Mouse (Mus musculus): ENCODE data around the gene Ror1. TPM values are rescaled to one million over a fixed set of nuclear protein-coding genes. Genes with fewer than 3 reads are reported as not detected.

Gene Ror1
- polyA plus RNA-seq, 1 experiment from 2014 or later: 1.1 TPM

DNA sequence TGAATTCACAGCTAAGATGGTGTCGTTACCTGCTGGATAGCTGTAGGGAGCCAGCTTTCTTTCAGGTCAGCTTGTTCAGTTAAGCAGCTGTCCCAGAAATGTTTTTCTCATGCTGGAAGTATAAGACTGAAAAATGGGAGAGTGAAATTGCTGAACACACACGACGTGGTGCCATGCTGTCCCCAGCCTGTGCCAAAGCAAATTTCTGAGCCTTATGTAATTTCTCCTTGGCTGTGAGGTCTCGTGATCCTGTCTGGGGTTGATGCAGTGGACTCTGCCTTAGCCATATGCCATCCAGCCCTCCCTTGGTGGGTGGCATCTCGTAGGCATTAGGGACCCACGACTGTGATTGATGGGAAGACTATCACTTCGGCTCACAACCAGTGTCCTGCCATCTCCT is 180.9 kb downstream of the Ror1 start:
- WGBS: 88% methylated on average over 7 of the region's 7 CpGs

GRCm38 (mm10) chr4:100276970-100277369 is 181.4 kb downstream of the Ror1 start:
- ATAC-seq (no peak), DNase-seq (ENCODE audit: low spot score) (no peak)
- WGBS: 84% methylated on average over 1 of the region's 1 CpGs
- Histone ChIP-seq H3K4me3 (ENCODE audit: low read depth, low read length) (no peak overlapping the region), H3K9me3 (replicated peaks; ENCODE audit: control insufficient read depth, low read length) (no peaks in the 10 kb centered on the region), H3K27me3 (replicated peaks; ENCODE audit: control insufficient read depth, insufficient read depth, low read length) (no peaks in the 10 kb centered on the region), H3K27ac (ENCODE audit: low read depth, low read length) (no peak overlapping the region), H3K4me1 (ENCODE audit: control insufficient read depth, insufficient read depth, low read length) (no peaks in the 10 kb centered on the region), H3K4me2 (ENCODE audit: low read length) (no peak overlapping the region), H3K36me3 (ENCODE audit: control insufficient read depth, insufficient read depth, low read length) (no peaks in the 10 kb centered on the region), H3K9ac (ENCODE audit: low read length) (no peak overlapping the region)

More for the DNA sequence above, 180.9 kb downstream of the Ror1 start:
- H3K4me3 ChIP-seq (ENCODE audit: low read depth, low read length): no peak overlapping the region
- H3K36me3 ChIP-seq (ENCODE audit: control insufficient read depth, insufficient read depth, low read length): no peaks in the 10 kb centered on the region
- ATAC-seq (no peak), DNase-seq (ENCODE audit: low spot score) (no peak)
- no peaks in the 10 kb centered on the region for H3K4me1 ChIP-seq (ENCODE audit: control insufficient read depth, insufficient read depth, low read length)
- H3K9me3 ChIP-seq (replicated peaks; ENCODE audit: control insufficient read depth, low read length): no peaks in the 10 kb centered on the region
- no peak overlapping the region for H3K4me2 ChIP-seq (ENCODE audit: low read length)
- no peaks in the 10 kb centered on the region for H3K27me3 ChIP-seq (replicated peaks; ENCODE audit: control insufficient read depth, insufficient read depth, low read length)
- no peak overlapping the region for H3K27ac ChIP-seq (ENCODE audit: low read depth, low read length)
- no peak overlapping the region for H3K9ac ChIP-seq (ENCODE audit: low read length)

DNA sequence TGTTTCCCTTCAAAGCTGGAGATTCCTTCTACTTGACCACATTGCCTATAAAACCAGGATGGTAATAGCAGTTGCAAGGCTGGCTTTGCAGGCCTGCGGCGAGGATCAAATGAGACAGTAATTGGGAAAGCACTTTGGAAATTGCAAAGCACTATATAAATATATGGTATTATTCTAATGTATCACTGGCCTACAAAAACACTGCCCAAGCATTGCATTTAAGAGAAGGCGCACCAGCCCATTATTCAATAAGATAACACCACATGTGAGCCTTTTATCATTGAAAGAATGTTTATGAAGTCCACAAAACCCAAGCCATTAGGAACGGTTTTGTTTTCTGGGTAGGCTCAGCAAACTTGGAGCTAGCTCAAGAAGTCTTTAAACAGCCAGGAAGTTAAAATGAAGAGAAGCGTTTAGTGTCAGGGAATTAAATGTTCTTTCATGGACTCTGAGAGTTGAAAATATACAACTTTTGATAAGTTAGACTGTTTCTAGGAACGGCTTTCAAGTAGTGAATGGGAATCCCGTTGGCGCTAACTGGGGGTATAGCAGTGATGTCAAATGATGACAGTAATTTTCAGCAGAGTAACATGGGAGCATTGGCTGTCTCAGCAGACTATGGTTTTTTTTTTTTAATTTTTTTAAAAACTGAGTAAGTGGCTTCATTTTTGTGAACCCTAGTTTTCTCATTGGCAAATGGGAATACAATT is 187.7 kb downstream of the Ror1 start:
- WGBS: 90% methylated on average over 8 of the region's 8 CpGs
- no peak overlapping the region for H3K9ac ChIP-seq (ENCODE audit: low read length)
- H3K4me1 ChIP-seq (ENCODE audit: control insufficient read depth, insufficient read depth, low read length): no peaks in the 10 kb centered on the region
- no peaks in the 10 kb centered on the region for H3K9me3 ChIP-seq (replicated peaks; ENCODE audit: control insufficient read depth, low read length)
- H3K4me3 ChIP-seq (ENCODE audit: low read depth, low read length): no peak overlapping the region
- no peak for ATAC-seq
- no peaks in the 10 kb centered on the region for H3K36me3 ChIP-seq (ENCODE audit: control insufficient read depth, insufficient read depth, low read length)
- no peak overlapping the region for H3K4me2 ChIP-seq (ENCODE audit: low read length)
- no peak for DNase-seq (ENCODE audit: low spot score)
- H3K27ac ChIP-seq (ENCODE audit: low read depth, low read length): no peak overlapping the region
- no peaks in the 10 kb centered on the region for H3K27me3 ChIP-seq (replicated peaks; ENCODE audit: control insufficient read depth, insufficient read depth, low read length)

DNA sequence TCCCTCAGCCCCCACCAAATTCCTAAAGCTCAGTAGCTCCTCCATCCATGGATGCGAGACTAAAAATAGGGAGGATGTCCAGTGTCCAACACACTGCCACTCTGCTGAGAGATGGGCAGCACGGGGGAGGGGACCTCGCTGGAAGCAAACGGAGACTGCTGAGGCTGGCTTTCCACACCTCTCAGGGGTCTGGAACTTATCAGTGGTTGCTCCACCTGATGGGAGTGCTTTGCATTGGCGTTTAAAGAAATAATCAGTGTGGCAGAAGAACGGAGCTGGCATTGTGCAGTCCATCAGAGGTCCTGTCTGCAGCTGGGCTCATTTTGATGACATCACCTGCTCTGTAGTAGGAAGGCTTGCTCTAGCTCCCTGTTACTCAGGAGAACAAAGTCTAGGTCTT is 188.9 kb downstream of the Ror1 start:
- H3K36me3 ChIP-seq (ENCODE audit: control insufficient read depth, insufficient read depth, low read length): no peaks in the 10 kb centered on the region
- DNase-seq (ENCODE audit: low spot score): no peak
- no peak overlapping the region for H3K27ac ChIP-seq (ENCODE audit: low read depth, low read length)
- H3K27me3 ChIP-seq (replicated peaks; ENCODE audit: control insufficient read depth, insufficient read depth, low read length): no peaks in the 10 kb centered on the region
- H3K4me3 ChIP-seq (ENCODE audit: low read depth, low read length): no peak overlapping the region
- no peak for ATAC-seq
- H3K4me1 ChIP-seq (ENCODE audit: control insufficient read depth, insufficient read depth, low read length): no peaks in the 10 kb centered on the region
- 93% methylated on average over 6 of the region's 6 CpGs for WGBS
- no peaks in the 10 kb centered on the region for H3K9me3 ChIP-seq (replicated peaks; ENCODE audit: control insufficient read depth, low read length)
- no peak overlapping the region for H3K4me2 ChIP-seq (ENCODE audit: low read length)
- no peak overlapping the region for H3K9ac ChIP-seq (ENCODE audit: low read length)

DNA sequence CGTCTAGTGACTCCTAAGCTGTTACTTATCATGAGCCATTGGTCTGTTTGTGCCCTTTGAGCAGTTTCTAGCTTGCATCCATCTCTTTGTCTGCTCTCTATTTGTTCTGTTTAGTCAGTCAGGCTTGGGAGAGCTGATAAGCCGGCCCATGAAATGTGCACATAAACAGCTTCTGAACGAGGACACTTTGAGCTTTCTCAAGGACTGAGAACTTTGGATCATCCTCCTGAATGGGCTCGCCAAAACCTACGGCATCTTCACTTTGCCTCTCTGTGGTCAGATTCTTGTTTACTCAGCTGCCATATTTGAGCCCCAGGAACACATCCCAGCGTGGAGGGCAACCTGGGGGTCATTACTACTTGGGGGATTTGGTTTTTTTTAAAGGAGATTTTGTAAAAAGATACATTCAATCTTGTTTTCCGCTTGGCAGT is 190.5 kb downstream of the Ror1 start:
- Histone ChIP-seq H3K27ac (ENCODE audit: low read depth, low read length) (no peak overlapping the region), H3K9ac (ENCODE audit: low read length) (no peak overlapping the region), H3K9me3 (replicated peaks; ENCODE audit: control insufficient read depth, low read length) (no peaks in the 10 kb centered on the region), H3K4me2 (ENCODE audit: low read length) (no peak overlapping the region), H3K27me3 (replicated peaks; ENCODE audit: control insufficient read depth, insufficient read depth, low read length) (no peaks in the 10 kb centered on the region), H3K4me1 (ENCODE audit: control insufficient read depth, insufficient read depth, low read length) (no peaks in the 10 kb centered on the region), H3K36me3 (ENCODE audit: control insufficient read depth, insufficient read depth, low read length) (no peaks in the 10 kb centered on the region), H3K4me3 (ENCODE audit: low read depth, low read length) (no peak overlapping the region)
- DNase-seq (ENCODE audit: low spot score): no peak
- no peak for ATAC-seq
- 80% methylated on average over 7 of the region's 7 CpGs for WGBS

DNA sequence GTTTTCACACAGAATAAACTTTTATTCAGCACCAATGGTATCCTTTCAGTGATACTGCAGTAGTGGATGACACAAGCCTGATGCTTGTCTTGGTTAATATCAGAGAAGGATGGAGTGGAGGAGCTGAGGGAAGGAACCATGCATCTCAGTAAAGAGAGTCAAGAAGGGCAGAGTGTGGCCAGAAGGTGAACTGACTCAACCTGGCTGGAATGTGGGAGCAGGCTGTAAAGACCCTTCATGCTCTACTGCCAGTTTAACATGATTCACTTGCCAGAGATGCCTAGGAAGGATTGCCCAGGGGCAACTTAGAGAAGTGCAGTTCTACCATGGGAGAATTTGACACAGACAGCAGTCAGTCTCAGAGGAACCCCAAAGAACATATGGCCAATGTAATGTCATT is 191.2 kb downstream of the Ror1 start:
- Histone ChIP-seq H3K27ac (ENCODE audit: low read depth, low read length) (no peak overlapping the region), H3K9ac (ENCODE audit: low read length) (no peak overlapping the region), H3K4me1 (ENCODE audit: control insufficient read depth, insufficient read depth, low read length) (no peaks in the 10 kb centered on the region), H3K4me2 (ENCODE audit: low read length) (no peak overlapping the region), H3K9me3 (replicated peaks; ENCODE audit: control insufficient read depth, low read length) (no peaks in the 10 kb centered on the region), H3K36me3 (ENCODE audit: control insufficient read depth, insufficient read depth, low read length) (no peaks in the 10 kb centered on the region), H3K27me3 (replicated peaks; ENCODE audit: control insufficient read depth, insufficient read depth, low read length) (no peaks in the 10 kb centered on the region), H3K4me3 (ENCODE audit: low read depth, low read length) (no peak overlapping the region)
- ATAC-seq: no peak
- no peak for DNase-seq (ENCODE audit: low spot score)

DNA sequence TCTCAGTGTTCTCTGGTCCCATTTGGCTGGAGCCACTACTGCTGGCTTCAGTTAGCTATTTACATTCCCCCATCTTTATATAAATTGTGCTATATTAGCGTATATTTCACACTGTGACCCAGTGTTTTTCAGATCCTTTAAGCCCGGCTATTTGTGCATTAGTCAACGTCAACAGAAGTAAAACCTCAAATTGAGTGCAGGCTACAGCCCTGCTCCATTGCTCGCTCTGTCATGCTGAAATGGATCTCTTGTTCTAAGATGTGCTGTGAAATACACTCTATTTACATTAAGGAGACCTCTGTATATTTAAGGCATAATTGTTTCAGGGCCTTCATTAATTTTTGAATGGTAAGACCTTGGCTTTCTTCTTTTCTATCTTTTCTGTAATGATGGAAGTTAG is 192.2 kb downstream of the Ror1 start:
- Histone ChIP-seq H3K27me3 (replicated peaks; ENCODE audit: control insufficient read depth, insufficient read depth, low read length) (no peaks in the 10 kb centered on the region), H3K36me3 (ENCODE audit: control insufficient read depth, insufficient read depth, low read length) (no peaks in the 10 kb centered on the region), H3K27ac (ENCODE audit: low read depth, low read length) (no peak overlapping the region), H3K4me1 (ENCODE audit: control insufficient read depth, insufficient read depth, low read length) (no peaks in the 10 kb centered on the region), H3K9me3 (replicated peaks; ENCODE audit: control insufficient read depth, low read length) (no peaks in the 10 kb centered on the region), H3K4me2 (ENCODE audit: low read length) (no peak overlapping the region), H3K9ac (ENCODE audit: low read length) (no peak overlapping the region), H3K4me3 (ENCODE audit: low read depth, low read length) (no peak overlapping the region)
- ATAC-seq (no peak), DNase-seq (ENCODE audit: low spot score) (no peak)
- 87% methylated on average over 4 of the region's 4 CpGs for WGBS

GRCm38 (mm10) chr4:100291015-100291651 is 195.5 kb downstream of the Ror1 start:
- Histone ChIP-seq H3K27me3 (replicated peaks; ENCODE audit: control insufficient read depth, insufficient read depth, low read length) (no peaks in the 10 kb centered on the region), H3K9me3 (replicated peaks; ENCODE audit: control insufficient read depth, low read length) (no peaks in the 10 kb centered on the region), H3K9ac (ENCODE audit: low read length) (no peak overlapping the region), H3K4me2 (ENCODE audit: low read length) (no peak overlapping the region), H3K4me1 (ENCODE audit: control insufficient read depth, insufficient read depth, low read length) (no peaks in the 10 kb centered on the region), H3K36me3 (ENCODE audit: control insufficient read depth, insufficient read depth, low read length) (no peaks in the 10 kb centered on the region), H3K4me3 (ENCODE audit: low read depth, low read length) (no peak overlapping the region), H3K27ac (ENCODE audit: low read depth, low read length) (no peak overlapping the region)
- no peak for DNase-seq (ENCODE audit: low spot score)
- 83% methylated on average over 5 of the region's 5 CpGs for WGBS
- ATAC-seq: no peak

DNA sequence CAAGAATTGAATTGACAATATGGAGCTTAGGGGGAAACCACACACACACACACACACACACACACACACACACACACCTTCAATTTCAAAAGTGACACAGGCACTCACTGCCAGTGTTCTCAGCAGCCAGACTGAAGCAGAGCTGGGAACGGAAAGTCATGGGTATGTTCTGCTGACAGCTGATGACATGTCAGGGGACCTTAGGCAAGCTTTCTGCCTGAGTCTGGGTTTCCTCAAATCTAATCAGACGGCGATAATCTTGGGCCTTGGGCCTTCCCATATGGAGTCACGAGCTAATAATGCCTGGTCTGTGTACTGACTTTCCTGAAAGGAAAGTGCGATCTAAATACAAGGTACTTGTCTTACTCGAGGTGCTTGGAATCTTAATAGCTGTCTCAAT is 202.1 kb downstream of the Ror1 start:
- no peaks in the 10 kb centered on the region for H3K36me3 ChIP-seq (ENCODE audit: control insufficient read depth, insufficient read depth, low read length)
- H3K4me3 ChIP-seq (ENCODE audit: low read depth, low read length): no peak overlapping the region
- WGBS: 77% methylated on average over 6 of the region's 6 CpGs
- H3K27me3 ChIP-seq (replicated peaks; ENCODE audit: control insufficient read depth, insufficient read depth, low read length): no peaks in the 10 kb centered on the region
- H3K4me2 ChIP-seq (ENCODE audit: low read length): no peak overlapping the region
- DNase-seq (ENCODE audit: low spot score) (no peak), ATAC-seq (no peak)
- H3K4me1 ChIP-seq (ENCODE audit: control insufficient read depth, insufficient read depth, low read length): no peaks in the 10 kb centered on the region
- H3K27ac ChIP-seq (ENCODE audit: low read depth, low read length): no peak overlapping the region
- no peaks in the 10 kb centered on the region for H3K9me3 ChIP-seq (replicated peaks; ENCODE audit: control insufficient read depth, low read length)
- no peak overlapping the region for H3K9ac ChIP-seq (ENCODE audit: low read length)
